Mouse (Mus musculus) spleen, postnatal 14 days (tissue): ENCODE data around the gene Ptprr.

Experiments used
- DNase-seq, 2 experiments: peaks; one replicate each; pipeline ENCODE4 v3.0.0; 2021 to 2022; ENCODE audit warnings: low spot score in 2 of 2

The Ptprr gene

DNA sequence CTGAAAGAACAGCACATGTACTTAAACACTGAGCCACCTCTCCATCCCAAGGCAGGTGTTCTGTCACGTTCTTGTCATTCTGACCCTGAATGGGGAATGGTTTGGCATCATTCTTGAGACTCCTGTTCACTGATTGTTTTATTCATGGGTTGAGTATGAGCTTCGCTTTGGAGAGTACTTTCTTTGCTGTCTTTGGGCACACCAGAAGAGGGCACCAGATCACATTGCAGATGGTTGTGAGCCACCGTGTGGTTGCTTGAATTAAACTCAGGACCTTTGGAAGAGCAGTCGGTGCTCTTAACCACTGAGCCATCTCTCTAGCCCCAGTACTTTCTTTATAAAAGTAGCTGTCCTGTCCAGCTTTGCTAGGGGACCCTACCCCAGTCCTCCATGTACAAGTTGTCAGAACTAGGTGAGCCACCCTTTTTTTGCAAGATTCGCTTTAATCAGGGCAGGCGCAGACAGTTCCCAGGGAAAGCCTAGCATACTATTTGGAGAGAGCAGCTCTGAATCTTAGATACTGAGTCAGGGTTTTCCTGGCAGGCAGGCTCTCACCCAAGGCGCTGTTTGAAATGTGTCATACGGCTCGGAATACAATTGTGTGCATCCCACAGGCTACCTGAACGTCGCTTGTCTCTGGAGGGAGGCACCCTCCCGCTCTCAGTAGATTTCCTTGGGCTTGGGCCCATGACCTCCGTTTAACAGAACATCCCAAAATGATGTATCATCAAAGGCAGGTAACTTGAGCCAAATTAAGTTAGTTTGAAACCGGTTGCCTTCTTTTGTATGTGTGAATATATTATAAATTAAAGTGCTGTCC is 178.8 kb downstream of the Ptprr start:
- DNase-seq: no peak

GRCm38 (mm10) chr10:116197416-116197939 is 179.5 kb downstream of the Ptprr start:
- no peak for DNase-seq

DNA sequence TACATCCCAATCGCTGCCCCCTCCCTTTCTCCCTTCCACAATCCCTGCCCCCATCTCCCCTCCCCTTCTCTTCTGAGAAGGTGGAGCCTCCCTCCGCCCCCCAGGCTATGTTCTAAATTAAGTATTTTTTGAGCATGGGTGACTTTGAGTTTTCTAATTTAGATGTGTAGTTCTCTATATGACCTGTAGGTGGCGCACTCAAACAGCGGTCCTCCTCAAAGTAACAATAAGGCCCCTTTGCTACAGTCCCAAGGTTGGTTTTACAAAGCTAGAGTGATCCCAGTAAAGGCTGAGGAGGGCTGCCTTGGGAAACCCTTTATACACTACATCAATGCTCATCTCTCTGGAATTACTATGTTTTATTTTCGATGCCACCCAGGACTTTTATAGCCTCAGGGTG is 181.0 kb downstream of the Ptprr start:
- no peak for DNase-seq

GRCm38 (mm10) chr10:116201542-116201941 is 183.5 kb downstream of the Ptprr start:
- no peak for DNase-seq

- DNase-seq: no peak
These were observed 187.8 kb downstream of the Ptprr start for GRCm38 (mm10) chr10:116205580-116206358.

DNA sequence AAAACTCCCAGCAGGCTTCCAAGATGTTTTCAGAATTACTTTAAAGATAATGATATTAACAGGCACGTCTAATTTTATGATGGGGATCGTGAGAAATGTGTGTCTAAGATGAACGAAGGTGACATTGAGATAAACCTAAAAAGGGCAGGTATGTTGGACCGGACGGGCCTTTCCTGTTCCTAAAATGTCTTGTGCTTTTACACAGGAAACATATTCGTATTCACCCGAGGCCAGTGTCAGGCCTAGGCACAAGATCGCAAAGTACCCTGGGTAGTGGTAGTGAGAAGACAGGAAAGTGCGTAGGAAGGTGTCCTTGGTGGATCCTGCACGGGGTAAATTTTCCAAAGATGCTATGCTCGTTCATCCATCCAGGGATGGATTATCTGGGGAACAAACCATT is 188.4 kb downstream of the Ptprr start:
- no peak for DNase-seq

DNA sequence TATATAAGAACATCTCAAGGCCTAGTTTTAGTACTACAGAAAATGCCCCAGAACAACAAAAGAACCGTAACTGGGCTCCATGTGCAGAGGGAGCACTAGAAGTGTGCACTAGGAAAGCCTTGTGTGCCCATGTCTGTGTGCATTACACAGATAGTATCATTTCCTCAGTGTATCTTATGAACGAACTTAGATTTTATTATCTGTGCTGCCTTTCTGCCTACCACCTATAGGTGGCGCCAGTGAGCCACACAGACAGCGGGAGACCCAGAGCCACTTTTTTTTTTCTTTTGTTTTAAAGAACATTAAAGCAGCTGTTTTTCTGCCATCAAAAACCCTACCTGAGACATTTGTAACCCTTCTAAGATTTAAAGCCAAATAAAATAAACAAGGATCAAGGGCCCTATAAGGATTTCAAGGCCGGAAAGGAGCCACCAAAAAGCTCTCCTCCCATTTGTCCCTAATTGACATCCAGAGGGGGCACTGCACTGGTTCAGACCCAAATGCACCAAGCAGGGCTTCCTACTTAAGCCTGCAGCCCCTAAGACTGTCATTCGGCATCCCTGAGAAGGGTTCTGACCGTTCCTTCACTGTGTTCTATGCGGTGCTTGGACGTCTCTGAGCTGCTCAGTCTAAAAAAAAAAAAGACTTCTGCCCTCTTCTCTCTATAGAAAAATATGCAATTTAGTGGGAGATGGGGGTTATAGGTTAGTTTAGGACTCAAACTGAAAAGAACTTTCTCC is 190.1 kb downstream of the Ptprr start:
- DNase-seq: peak in 1 of 2 experiments; percentile 18

DNA sequence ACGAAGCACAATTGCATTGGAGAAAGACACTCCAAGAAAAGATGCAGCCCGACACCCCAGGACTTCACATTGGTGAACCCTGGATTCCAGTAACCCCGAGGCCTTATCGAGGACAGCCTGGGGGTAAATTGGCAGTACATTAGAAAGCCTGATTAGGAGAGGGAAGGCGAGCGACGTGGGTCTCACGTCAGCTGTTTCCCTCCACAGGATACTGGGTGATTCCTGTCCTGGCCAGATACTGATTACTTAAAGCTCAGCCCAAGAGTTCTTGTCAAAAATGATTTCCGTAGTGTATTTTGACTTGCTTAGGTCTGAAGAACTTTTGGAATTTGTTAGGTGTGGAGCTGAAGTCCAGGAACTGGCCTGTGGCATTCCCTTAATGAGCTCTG is 190.7 kb downstream of the Ptprr start:
- DNase-seq: no peak

GRCm38 (mm10) chr10:116212127-116212526 is 194.1 kb downstream of the Ptprr start:
- DNase-seq: no peak

DNA sequence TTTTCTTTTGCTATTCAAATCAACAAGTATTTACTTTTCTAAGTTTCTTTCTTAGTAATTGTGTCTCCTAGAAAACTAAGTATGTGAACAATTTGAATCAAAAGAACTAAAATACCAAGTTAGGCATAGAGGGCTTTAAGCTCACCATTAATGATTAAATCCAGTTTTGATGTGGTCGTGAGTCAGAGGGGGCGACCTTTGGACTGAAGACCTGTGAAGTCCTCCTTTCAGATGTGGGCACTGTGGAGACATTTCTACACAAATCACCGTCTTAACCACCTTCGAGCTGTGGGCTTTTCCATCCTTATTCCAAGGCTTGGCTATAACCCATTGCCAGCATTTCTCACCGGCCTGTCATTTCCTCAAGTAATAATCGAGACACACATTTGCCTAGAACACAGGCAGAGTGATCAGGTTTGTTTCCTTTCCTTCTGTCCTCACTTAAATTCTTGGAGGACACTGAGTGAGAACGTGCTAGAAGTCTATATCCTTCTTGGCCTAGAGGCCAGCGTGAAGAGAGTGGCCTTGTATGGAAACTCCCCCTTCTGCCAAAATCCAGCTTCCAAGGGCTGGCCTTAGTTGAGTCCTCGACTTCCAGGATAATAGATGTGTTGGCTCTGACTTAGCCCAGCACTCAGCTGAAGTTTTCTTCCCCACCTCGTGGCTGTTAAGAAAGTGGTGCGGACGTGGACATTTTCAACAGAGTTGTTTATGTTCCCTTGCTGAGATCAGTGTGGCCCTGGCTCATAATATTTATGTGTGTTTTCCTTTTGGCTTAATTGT is 202.5 kb downstream of the Ptprr start:
- DNase-seq: no peak

- no peak for DNase-seq
These were observed 217.3 kb downstream of the Ptprr start for GRCm38 (mm10) chr10:116235299-116235698.

DNA sequence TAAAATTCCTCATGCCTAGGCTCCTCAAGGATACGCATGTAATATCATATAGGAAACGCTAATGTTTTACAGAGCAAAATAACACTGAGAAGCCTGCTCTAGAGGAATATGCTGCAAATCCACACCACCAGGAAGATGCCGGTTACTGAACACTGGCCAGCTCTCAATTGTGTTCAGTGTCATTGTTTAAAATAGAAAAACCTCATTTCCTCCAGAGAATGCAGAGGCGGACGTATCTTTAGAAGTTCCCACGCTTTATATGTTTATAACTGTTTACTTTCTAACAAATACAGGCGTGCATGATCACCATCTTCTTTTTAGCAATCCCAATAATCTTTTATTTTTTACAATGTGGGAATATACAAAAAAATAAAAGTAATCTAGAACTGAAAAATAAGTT is 224.2 kb downstream of the Ptprr start:
- DNase-seq: no peak

DNA sequence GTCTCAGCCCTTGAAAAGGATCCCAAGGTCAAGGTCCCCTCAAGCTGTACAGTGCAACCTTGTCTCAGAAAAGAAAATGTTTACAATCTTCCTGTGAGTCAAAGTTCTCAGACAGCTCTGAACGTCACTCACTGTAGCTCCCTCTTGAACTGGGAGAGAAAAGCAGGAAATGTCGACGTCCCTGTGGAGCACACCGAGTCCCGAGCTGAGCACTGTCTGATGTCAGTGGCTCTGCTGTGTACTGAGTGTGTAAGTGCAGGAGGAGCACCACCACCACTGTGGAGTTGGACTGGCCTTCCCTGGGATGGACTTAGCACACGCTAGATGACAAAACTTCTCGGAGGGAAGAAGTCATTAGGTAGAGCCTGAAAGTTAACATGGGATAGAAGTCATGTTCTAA is 225.4 kb downstream of the Ptprr start:
- no peak for DNase-seq

- DNase-seq: no peak
These were observed 227.6 kb downstream of the Ptprr start for GRCm38 (mm10) chr10:116245632-116246031.

GRCm38 (mm10) chr10:116252668-116253067 is 234.7 kb downstream of the Ptprr start:
- DNase-seq: no peak

- DNase-seq: no peak
These were observed 236.0 kb downstream of the Ptprr start for GRCm38 (mm10) chr10:116253972-116254371.

DNA sequence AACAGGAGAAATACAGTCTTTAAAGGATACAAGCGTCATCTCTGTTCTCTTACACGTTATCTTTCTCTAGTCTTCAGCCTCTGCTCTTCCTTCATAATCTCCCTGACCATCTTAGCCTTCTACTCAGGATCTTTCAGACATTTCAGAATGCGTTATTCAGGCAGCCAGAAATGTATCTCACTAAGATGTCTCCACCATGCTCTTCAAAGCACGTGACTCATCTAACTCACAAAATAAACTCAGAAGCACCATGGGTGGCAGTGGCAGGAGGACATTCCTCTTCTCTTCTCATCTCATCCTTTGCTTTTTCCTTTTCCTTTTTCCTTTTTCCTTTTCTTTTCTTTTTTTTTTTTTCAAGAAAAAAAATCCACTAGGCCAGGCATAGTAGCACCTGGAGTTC is 241.3 kb downstream of the Ptprr start:
- DNase-seq: no peak

DNA sequence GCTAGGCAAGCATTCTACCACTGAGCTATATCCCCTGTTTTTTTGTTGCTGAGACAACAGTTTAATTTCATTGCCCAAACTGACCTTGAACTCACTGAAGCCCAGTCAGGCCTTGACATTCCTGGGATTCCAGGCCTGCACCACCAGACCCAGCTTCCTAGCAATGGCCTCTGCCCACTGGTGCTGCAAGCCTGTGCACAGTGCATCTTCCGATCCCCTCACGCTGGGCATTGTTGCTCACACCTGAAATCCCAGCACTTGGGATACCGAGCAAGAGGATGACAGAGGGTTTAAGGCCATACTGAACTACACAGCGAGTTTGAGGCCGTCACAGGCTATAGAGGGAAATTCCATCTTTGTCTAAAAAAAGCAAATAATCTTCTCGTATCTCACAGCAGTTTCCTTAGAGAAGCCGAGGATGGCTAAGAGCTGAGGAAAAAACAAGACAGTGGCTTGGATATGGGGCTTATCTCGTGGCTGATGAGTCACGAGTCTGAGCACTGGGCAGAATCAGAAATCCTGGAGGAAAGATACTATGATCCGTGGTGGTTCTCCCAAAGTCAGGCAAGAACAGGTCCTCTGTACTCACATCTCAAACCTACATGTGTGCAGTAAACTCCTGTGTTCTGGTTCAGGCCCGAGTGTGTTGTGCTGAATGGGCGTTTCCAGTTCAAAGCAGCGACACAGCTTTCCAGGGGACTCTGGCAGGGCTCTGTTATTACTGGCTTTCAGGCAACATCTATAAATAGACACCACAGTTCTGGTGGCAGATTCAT is 242.8 kb downstream of the Ptprr start:
- no peak for DNase-seq

DNA sequence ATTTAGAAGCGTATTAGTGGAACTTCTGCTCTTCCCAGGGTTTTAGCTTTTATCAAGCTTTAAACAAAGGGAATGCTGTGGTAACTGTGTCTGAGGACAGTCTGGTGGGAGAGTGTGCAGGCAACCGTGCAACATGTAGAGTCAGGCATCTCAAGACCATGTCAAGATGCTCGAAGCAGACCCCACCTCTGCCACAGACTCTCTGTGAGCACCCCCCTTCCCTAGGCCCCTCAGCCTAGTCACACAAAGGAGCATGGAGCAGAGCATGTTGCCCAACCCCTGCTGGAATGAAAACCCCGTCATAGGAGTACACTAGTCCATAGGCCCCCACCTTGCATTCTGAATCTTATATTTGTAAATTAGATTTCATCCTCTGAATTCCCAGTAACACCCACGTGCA is 243.5 kb downstream of the Ptprr start:
- DNase-seq: no peak

DNA sequence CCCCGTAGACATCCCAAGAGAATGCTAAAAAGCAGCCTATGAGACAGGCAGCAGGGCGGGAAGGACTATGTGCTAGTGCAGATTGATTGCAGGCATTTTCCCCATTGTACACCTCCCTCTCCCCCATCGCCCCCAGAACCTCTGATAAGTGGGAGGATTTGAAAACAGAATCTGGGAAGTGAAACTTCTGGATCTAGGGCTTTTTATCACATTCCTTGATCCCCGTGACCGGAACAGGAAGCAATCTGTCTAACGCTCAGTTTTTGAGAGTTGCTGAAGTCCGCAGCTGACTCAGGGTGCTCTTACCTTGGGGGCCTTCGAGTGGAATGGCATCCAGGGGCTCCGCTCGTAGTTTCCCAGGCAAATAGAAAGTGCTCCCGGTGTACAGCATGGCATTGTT is 246.5 kb downstream of the Ptprr start:
- DNase-seq: no peak
